Mouse (Mus musculus): Measurements from ENCODE around the gene Dnmt1.

Dnmt1 gene

DNA sequence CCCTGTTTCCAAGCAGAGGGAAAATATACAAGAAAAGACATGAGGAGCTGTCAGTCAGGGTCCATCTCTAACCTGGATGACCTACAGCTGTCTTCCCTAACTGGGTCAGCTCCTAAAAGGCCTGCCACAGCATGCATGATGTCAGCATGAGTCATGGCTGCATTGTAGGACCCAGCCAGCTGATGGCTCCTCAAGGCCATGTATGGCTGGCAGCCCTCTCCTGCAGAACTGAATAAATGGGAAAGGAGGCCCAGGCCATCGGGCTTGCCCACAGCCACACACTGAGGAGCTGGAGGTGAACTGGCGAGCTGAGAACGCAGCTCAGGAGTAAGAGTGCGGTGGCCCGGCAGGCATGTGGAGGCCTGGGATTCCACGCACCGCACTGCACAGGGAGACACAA lies 16.3 kb downstream of the Dnmt1 start:
- no peak for DNase-seq (ENCODE audit: extremely low spot score)

DNA sequence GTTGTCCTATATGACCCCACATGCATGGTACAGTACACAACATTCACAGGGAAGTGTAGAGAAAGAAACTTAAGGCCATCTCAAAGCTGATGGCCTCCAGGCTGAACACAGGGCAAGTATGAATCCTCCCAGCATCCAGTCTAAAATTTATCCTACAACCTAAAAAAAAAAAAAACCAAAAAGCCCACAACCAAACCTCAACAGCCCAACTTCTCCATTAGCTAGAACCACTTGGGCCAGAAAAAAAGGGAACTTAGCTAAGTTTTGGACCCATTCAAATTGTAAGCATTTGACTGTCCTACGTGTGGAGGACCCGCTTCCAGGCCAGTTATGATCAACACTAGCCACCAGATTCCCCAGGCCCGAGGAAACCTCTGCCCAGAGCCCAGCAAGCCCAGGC lies 36.4 kb downstream of the Dnmt1 start:
- no peak for DNase-seq (ENCODE audit: extremely low spot score)

DNA sequence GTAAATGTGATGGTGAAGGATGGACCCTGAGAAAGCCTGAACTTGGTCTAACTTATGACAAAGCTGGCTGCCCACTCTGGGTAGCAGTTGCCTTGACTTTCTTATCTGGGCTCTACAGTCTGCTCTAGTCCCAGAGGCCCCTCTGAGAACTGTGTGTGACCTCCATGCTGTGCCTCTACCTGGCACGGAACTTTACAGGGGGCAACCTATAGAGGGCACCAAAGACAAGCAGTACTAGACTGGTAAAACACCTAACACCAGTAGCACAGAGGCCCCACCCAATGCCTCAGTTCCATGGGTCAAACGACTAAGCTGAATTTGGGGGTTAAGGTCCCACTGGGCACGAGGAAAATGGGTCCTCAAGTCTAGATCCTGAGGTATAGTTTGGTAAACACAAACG lies 43.5 kb downstream of the Dnmt1 start:
- no peak for DNase-seq (ENCODE audit: extremely low spot score)

DNA sequence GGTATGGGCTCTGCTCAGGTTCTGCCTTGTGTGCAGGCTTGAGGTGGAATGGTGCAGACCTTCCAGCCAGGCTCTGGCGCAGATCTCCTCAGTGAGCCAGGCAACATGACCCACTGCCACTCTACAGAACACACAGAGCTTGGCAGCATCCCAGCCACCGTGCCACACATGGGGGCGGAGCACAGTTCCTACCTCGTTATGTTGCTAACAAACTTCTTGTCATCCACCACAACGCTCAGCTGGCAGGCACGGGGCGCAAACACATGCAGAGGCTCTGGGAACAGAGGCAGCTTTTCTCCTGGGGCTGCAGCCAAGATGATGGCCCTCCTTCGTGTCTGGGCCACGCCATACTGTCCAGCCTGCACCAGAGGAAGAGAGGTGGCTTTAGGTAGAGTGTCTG lies 49.7 kb downstream of the Dnmt1 start:
- DNase-seq (ENCODE audit: extremely low spot score): no peak

DNA sequence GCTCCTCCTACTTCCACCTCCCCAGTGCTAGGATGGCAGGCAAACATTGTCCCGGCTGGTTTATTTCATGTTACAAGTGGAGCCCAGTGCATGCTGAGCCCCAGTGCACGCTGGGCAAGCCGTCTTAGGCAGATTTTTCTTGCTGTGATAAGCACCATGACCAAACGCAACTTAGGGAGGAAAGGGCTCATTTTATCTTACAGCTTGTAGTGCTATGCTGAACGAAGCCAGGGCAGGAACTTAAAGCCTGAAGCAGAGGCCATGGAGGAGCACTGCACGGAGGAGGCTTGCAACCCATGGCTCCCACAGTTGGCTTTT lies 57.6 kb downstream of the Dnmt1 start:
- DNase-seq (ENCODE audit: extremely low spot score): no peak

DNA sequence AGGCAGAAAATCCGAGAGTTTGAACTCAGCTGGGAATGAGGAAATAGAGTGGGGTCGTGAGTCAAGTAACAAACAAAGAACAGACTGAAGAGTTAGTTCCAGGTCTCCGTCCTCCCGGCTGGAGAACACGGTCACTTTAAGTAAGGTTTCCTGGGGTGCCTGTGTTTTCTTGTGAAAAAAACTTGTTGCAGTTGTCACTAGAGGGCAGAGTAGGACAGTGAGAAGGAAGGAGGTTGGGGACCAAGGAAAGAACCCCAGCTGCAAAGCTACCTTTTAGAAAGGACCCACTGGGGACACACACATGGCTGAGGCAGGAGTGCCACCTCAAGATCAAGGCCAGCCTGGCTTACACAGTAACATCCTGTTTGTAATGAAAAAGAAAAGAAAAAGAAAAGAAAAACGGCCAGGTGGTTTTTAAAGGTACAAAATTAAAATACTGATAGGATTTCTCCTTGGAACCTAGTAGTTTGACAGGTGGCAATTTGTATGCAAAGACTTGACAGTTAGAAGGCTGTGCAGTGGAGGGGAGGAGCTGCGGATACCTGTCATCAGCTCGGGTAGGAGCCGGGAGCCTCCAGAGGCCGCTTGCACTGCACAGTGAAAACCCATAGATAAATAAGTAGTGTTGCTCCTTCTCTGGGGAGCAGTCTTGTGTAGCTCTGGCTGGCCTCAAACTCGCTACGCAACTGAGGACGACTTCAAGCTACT lies 58.1 kb downstream of the Dnmt1 start:
- peak; percentile 51 for DNase-seq (ENCODE audit: extremely low spot score)

DNA sequence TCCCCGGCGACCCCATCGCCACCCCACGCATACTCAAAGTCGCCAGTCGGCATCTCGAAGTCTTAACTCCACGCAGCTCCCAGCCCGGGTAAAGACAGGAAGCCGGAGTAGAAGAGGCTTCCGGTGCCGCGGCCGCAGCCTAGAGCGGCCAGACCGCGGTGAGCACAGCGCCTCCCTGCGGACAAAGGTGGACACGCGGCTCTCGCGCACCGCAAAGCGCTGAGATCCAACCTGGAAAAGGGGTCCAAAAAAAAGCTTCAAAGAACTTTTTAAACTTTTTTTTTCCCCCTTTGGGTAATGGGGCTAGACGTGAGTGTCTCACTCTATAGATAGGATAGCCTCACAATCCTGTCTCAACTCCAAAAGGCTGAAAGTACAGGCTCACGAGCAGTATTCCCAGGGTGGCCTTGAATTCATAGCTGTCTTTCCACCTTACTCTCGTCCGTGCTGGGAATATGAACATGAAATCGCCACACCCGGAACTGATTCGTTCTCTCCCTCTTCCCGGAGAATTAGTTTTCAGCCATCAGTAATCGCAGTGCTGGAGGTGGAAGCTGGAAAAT lies 61.1 kb downstream of the Dnmt1 start, which contains the start of gene Eif3g:
TSS of gene Eif3g (minus strand) at position 113 of the 563 bp plus-strand sequence.
- peak; percentile 83 for DNase-seq (ENCODE audit: extremely low spot score)

DNA sequence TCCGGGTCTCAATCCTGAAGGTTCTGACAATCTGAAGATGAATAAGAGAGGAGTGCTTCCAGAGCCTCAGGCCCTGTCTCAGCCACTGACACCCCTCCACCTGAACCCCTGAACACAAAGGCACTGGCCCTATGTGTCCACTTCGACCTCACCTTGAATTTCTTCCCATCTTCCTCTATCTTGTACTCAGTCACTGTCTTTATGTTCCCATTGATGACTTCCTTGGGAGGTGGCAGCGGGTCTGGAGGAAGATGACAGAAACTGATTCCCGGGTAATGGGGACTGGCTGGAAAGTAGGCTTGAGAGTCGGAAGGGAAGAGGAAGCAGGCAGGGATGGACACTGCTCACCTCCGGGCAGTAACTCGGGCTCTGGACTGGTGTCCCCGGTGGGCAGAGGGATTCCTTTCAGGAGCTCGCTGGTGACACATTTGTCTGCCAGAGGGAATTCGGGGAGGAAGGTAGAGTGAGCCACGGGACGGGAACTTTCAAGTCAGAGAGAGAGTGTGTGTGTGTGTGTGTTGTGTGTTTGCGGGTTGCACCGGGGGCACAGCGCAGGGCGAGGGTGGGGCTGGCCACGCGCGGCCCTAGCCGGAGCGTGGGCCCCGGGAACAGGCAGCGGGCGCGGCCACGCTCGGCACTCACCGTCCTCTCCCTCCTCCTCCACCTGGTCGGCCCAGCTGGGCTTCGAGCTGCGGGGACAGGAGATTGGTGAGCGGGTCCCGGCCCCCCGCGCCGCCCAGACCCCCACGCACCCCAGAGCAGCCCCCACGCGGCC lies 61.8 kb downstream of the Dnmt1 start:
- no peak for DNase-seq (ENCODE audit: extremely low spot score)

DNA sequence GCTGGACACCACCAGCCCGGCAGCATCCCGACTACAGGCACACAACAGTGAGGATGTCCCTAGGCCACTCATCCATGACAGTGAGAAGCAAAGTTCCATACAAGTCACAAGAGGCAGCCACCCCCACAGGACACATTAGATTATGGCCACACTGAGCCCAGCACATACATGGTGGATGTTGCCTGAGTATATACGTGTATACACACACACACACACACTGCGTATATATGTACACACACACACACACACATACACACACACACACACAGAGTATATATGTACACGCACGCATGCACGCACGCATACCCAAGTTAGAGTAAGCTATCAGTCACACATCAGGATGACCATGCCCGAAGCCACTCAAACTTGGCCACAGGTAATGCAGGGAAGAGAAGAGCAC lies 64.3 kb downstream of the Dnmt1 start:
- DNase-seq (ENCODE audit: extremely low spot score): no peak

DNA sequence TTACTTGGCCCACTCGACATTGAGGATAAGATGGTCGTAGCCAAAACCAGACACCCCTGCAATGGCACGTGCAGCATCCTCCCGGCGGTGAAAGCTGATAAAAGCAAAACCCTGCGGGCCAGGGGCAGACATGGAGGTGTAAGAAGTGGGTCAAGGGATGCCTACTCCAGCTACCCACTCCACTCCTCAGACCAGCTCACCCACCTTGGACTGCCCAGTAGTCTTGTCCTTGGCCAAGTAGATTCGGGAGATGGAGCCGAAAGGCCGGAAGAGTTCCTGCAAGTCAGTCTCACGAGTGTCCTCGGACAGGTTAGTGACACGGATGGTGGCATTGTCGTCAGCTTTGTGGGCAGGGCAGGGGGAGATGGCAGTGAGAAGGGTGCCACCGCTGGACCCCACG lies 65.1 kb downstream of the Dnmt1 start:
- DNase-seq (ENCODE audit: extremely low spot score): no peak

DNA sequence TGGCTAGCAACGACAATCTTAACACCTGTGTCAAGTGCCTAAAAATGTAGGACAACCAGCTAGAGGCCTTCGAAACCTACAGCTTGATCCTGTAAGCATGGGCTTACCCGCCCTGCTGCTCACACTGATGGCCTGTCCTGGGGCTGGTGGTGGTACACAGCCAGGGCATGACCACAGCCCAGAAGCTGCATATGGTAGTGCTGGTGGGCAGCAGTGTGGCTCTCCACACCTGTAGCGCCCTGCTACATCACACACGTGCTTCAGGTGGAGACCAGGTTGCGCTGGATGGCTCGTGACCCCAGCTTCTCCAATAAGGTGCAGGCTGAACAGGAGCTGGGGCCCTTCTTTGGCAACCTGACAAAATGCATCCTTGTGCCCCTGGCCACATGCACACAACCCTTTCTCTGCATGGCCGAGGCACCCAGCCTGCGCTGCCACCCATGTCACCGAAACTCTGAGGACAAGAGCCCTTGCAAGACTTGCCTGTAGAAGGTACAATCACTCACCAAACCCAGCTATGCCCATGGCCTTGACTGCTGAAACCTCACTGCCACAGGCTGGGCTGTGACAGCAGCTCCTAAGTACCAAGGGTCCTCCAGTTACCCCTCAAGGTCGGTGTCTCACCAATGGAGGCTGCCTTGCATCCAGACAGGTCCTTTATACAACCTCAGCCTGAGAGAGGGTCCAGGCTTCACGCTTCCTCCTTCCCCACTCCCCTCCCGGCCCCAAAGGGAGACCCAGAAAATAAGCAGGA lies 65.9 kb downstream of the Dnmt1 start:
- no peak for DNase-seq (ENCODE audit: extremely low spot score)

DNA sequence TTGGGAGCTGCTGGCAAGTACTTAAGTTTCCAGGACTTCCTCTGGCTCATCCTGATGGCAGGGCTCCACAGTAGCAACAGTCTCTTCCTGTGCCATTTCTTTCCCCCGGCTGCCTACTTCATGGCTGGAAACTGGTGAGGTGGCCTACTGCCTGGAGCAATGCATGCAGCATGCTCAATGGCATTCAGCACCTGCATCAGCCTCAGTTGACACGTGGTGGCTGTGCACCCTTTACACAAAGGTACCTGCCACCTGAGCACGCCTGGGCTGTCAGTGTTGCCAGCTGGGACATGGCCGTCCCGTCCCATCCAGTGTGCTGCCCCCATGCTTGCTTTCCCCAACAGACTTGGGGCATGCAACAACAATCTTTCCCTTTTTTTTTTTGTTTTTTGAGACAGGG lies 66.6 kb downstream of the Dnmt1 start:
- DNase-seq (ENCODE audit: extremely low spot score): no peak

DNA sequence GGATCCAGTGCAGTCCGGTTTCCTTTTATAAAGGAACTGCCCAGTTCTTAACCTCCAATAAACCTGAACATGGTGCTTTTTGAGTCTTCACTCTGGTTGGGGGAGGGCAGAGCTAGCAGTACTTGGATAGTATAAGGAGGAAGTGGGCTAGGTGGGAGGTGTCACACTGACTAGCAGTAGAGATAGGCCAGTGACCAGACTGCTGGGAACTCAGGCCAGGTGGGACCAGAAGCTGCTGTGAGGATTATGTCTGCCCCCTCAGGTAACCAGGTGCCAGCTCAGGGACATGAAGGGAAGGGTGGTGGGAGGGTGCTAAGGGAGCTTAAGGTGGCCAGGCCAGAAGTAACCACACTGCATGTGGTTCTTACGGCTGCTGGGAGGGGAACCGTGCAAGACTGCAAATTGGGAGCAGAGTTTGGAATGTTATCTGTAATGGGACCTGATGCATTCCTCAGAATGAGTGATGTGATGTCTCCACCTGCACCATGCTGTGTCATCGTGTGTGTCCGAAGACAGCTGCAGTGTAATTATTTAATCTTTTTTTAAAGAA lies 67.5 kb downstream of the Dnmt1 start:
- no peak for DNase-seq (ENCODE audit: extremely low spot score)

DNA sequence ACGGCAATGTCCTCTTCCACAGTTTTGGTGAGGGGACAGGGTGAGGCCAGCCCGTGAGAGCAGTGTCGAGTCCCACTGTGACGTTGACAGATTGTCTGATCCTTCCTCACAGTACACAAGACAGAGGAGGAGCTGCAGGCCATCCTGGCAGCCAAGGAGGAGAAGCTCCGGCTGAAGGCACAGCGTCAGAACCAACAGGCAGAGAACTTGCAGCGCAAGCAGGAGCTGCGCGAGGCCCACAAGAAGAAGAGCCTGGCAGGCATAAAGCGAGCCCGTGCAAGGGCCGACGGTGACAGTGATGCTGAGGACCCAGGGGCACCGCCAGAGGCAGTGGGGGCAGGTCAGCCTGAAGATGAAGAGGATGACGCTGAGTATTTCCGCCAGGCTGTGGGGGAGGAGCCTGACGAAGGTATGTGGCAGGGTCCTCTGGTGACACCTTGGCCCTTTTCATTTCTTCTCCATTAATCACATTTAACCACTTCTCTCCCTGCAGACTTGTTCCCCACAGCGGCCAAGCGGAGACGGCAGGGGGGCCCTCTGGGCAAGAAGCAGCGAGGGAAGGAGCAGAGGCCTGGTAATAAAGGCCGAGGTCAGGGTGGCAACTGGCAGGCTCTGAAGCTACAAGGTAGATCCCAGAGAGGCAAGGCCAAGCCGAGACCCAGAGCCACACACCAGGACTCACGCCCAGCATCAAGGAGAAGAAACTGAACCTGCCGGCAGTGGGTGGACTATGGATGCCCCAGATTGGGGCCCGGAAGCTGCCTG lies 68.2 kb downstream of the Dnmt1 start:
- no peak for DNase-seq (ENCODE audit: extremely low spot score)

DNA sequence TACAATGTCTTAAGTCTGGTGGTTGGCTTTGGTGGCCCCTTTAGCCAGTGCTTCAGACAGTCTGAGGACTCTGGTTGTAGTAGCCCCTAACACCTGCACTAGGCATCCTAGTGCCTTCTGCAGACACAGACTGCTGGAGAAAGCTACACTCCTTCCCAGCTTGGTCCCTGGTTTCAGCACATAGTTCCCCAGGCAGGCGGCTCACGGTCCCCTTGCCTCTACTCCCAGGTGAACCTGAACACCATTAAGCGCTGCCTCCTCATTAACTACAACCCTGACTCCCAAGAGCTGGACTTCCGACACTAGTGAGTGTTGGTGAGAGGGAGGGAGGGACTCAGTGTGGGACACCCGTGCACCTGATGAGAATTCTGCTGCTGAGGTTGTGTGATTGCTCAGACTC lies 69.3 kb downstream of the Dnmt1 start:
- DNase-seq (ENCODE audit: extremely low spot score): no peak

DNA sequence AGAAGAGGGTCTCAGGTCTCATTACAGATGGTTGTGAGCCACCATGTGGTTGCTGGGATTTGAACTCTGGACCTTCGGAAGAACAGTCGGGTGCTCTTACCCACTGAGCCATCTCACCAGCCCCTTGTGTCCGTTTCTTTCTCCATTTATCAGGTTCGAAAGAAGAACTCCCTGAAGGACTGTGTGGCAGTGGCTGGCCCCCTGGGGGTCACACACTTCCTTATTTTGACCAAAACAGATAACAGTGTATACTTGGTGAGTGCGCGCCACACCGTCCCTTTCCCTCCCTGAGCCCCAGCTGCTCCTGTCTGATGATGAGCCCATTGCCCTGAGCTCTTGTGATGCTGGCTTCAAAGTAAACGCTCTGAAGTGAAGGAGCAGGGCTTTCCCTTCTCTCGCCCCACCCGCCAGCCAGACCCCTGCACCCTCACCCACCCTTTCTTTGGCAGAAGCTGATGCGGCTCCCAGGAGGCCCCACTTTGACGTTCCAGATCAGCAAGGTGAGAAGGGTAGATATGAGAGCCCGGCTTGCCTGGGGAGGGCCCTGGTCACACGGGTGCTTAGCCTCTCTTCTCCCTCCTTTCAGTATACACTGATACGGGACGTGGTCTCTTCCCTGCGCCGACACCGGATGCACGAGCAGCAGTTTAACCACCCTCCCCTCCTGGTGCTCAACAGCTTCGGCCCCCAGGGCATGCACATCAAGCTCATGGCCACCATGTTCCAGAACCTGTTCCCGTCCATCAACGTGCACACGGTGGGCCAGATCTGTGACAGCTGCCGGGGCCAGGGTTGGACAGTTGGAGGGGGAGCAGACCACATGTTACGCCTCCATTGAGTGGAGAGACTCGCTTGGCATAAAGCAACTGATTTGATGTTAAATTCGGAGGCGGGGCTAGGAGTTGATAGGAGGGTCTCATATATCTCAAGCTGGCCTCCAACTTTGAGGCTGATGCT lies 70.2 kb downstream of the Dnmt1 start:
- DNase-seq (ENCODE audit: extremely low spot score): no peak

DNA sequence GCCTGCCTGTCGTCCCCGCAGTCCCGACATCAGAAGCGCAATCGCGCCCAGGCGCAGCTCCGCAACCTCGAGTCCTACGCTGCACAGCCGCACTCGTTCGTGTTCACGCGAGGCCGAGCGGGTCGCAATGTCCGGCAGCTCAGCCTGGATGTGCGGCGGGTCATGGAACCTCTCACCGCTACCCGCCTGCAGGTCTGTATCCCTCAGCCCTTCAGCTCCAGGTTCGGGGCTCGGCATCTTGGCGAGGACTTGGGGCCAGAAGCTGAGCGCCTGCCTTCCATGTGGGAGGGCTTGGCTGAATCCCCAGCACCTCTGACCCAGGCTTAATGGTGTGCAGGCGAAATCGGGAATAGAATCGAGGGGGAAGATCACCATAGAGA lies 71.3 kb downstream of the Dnmt1 start:
- DNase-seq (ENCODE audit: extremely low spot score): no peak

DNA sequence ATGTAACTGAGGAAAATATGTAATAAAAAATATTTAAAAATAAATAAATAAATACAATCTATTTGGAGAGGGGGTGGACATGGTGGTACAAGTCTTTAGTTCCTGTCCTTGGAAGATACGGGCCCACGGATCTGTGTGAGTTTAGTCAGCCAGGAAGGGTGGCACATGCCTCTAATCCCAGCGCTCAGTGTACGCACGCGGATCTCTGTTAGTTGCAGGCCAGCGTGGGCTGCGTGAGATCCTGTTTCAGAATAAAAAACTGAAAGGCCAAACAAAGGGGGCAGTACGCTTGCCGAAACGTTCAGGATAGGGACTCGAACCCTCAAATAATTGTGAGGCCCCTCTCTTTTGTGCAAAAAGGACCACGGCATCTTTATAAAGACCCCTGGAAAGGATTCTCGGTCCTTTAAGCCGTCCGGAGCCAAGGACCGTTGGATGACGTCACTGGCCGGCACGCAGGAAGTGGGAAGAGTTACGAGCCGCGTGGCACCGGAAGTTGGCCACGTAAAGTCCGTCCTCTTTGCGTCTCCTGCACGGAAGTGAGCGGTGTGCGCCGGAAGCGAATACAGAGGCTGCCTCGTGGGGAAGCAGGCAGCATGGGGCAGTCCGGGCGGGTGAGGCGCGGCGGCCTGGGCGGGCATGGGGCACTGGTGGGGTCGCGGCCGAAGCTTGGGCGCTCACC lies 71.8 kb downstream of the Dnmt1 start, which contains the start of gene Ppan:
TSS of gene Ppan (plus strand) at position 472 of the 682 bp plus-strand sequence.
- DNase-seq (ENCODE audit: extremely low spot score): peak; percentile 92

DNA sequence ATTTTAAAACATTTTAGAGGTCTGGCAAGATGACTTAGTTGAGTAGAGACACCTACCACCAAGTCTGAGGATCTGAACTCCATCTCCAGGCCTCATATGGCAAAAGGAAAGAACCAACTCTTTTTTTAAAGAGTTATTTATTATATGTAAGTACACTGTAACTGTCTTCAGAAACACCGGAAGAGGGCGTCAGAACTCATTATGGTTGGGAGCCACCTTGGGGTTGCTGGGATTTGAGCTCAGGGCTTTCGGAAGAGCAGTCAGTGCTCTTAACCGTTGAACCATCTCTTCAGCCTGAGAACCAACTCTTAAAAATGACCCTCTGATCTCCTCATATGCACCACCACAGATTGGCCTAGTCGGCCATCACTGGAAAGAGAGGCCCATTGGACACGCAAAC lies 72.5 kb downstream of the Dnmt1 start:
- no peak for DNase-seq (ENCODE audit: extremely low spot score)

DNA sequence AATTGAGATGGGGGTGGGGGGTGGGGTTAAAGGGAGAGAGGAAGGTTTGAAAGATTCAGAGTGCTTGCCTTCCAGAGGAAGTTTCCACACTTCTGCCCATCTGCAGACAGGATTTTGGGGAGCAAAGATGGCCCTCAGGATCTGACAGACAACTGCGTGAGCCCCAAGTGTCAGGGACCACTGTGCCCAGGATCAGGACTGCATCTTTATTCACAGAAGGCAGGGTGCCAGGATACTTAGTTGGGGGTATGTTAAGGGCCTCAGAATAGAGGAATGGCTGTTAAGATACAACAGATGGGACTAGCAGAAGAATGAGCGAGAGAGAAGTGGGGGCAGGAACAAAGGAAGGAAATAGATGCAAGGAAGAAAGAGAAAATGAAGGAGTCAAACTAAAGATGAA lies 73.1 kb downstream of the Dnmt1 start:
- no peak for DNase-seq (ENCODE audit: extremely low spot score)
